Mouse (Mus musculus) midbrain, embryonic 15.5 days (tissue): ENCODE measurements at regions not wholly inside any gene's neighbourhood (a gene's known extent, or its start where the extent isn't known, plus 50 kb on each side); places are given as distances from the start of the nearest gene placed in this dataset.

Experiments
- ATAC-seq: fragments of 200-750 bp; cut with Nextera tagmentation; replicated peaks from 2 replicates; pipeline ENCODE4 v1.8.0; 2017; ENCODE audit warnings: moderate TSS enrichment
- H3K27ac ChIP-seq: fragments of 300-500 bp; sonication (generic); 2 replicates; pipeline ENCODE4 v1.5.1; 2015; ENCODE audit warnings: mild to moderate bottlenecking, inconsistent platforms
- H3K27me3 ChIP-seq: fragments of 300-500 bp; sonication (generic); replicated peaks from 2 replicates; pipeline ENCODE4 v1.6.1; 2015; ENCODE audit warnings: inconsistent platforms
- H3K36me3 ChIP-seq: fragments of 300-500 bp; sonication (generic); replicated peaks from 2 replicates; pipeline ENCODE4 v1.6.1; 2015; ENCODE audit warnings: inconsistent platforms
- H3K4me1 ChIP-seq: fragments of 300-500 bp; sonication (generic); 2 replicates; pipeline ENCODE4 v1.6.1; 2015; ENCODE audit warnings: inconsistent platforms
- H3K4me2 ChIP-seq: fragments of 300-500 bp; sonication (generic); 2 replicates; pipeline ENCODE4 v1.6.1; 2015; ENCODE audit warnings: inconsistent platforms, mild to moderate bottlenecking, moderate library complexity
- H3K4me3 ChIP-seq: fragments of 300-500 bp; sonication (generic); 2 replicates; pipeline ENCODE4 v1.5.1; 2015; ENCODE audit warnings: mild to moderate bottlenecking, inconsistent platforms
- H3K9ac ChIP-seq: fragments of 300-500 bp; sonication (generic); 2 replicates; pipeline ENCODE4 v1.6.1; 2015; ENCODE audit warnings: mild to moderate bottlenecking, inconsistent platforms
- H3K9me3 ChIP-seq: fragments of 300-500 bp; sonication (generic); 2 replicates; pipeline ENCODE4 v1.6.1; 2016; ENCODE audit warnings: inconsistent platforms
- WGBS: fragments of 180-500 bp; shearing (Covaris S2); methylation state at CpG from one replicate; pipeline ENCODE4 v1.1.7; 2015; ENCODE audit warnings: mixed read lengths; 5-methylcytosine and 5-hydroxymethylcytosine counted together

GRCm38 (mm10) chr9:76734387-76734786, 167.5 kb upstream of the Fam83b start:
- no peak for ATAC-seq
- no peaks in the 10 kb centered on the region for H3K9me3 ChIP-seq
- no peak overlapping the region for H3K27ac ChIP-seq
- no peak overlapping the region for H3K9ac ChIP-seq
- no peaks in the 10 kb centered on the region for H3K4me1 ChIP-seq
- no peak overlapping the region for H3K4me3 ChIP-seq
- H3K27me3 ChIP-seq: no peaks in the 10 kb centered on the region
- H3K4me2 ChIP-seq: no peak overlapping the region
- no peaks in the 10 kb centered on the region for H3K36me3 ChIP-seq
- 57% methylated on average over 1 of the region's 1 CpGs for WGBS

GRCm38 (mm10) chr9:76733812-76734211, 166.9 kb upstream of the Fam83b start:
- H3K4me3 ChIP-seq: no peak overlapping the region
- H3K4me1 ChIP-seq: no peaks in the 10 kb centered on the region
- H3K9me3 ChIP-seq: no peaks in the 10 kb centered on the region
- H3K27ac ChIP-seq: no peak overlapping the region
- no peak overlapping the region for H3K9ac ChIP-seq
- no peak for ATAC-seq
- H3K4me2 ChIP-seq: no peak overlapping the region
- no peaks in the 10 kb centered on the region for H3K27me3 ChIP-seq
- H3K36me3 ChIP-seq: no peaks in the 10 kb centered on the region

- no peak overlapping the region for H3K4me3 ChIP-seq
- H3K36me3 ChIP-seq: no peaks in the 10 kb centered on the region
- H3K4me2 ChIP-seq: no peak overlapping the region
- H3K9me3 ChIP-seq: no peaks in the 10 kb centered on the region
- H3K27me3 ChIP-seq: no peaks in the 10 kb centered on the region
- H3K27ac ChIP-seq: no peak overlapping the region
- H3K9ac ChIP-seq: no peak overlapping the region
- 77% methylated on average over 3 of the region's 3 CpGs for WGBS
- H3K4me1 ChIP-seq: no peaks in the 10 kb centered on the region
- ATAC-seq: no peak
Observed at GRCm38 (mm10) chr9:76722881-76723280, 156.0 kb upstream of the Fam83b start.

GRCm38 (mm10) chr9:76715852-76716251, 148.9 kb upstream of the Fam83b start:
- H3K4me2 ChIP-seq: no peak overlapping the region
- H3K9me3 ChIP-seq: no peaks in the 10 kb centered on the region
- no peaks in the 10 kb centered on the region for H3K36me3 ChIP-seq
- H3K9ac ChIP-seq: no peak overlapping the region
- H3K4me1 ChIP-seq: no peaks in the 10 kb centered on the region
- H3K27me3 ChIP-seq: no peaks in the 10 kb centered on the region
- no peak for ATAC-seq
- H3K4me3 ChIP-seq: no peak overlapping the region
- H3K27ac ChIP-seq: no peak overlapping the region
- WGBS: 65% methylated on average over 1 of the region's 1 CpGs

GRCm38 (mm10) chr9:76706451-76706850, 139.5 kb upstream of the Fam83b start:
- Histone ChIP-seq H3K9me3 (no peaks in the 10 kb centered on the region), H3K36me3 (no peaks in the 10 kb centered on the region)
- 62% methylated on average over 1 of the region's 1 CpGs for WGBS

GRCm38 (mm10) chr9:76705786-76706185, 138.9 kb upstream of the Fam83b start:
- Histone ChIP-seq H3K27ac (no peak overlapping the region), H3K4me1 (no peaks in the 10 kb centered on the region), H3K4me3 (no peak overlapping the region), H3K4me2 (no peak overlapping the region), H3K9ac (no peak overlapping the region), H3K27me3 (no peaks in the 10 kb centered on the region), H3K9me3 (no peaks in the 10 kb centered on the region), H3K36me3 (no peaks in the 10 kb centered on the region)
- no peak for ATAC-seq
- WGBS: 79% methylated on average over 5 of the region's 5 CpGs

More at GRCm38 (mm10) chr9:76706451-76706850, 139.5 kb upstream of the Fam83b start:
- Histone ChIP-seq H3K9ac (no peak overlapping the region), H3K27me3 (no peaks in the 10 kb centered on the region), H3K4me3 (no peak overlapping the region), H3K27ac (no peak overlapping the region), H3K4me1 (no peaks in the 10 kb centered on the region), H3K4me2 (no peak overlapping the region)
- ATAC-seq: no peak

GRCm38 (mm10) chr9:76695547-76695946, 128.6 kb upstream of the Fam83b start:
- ATAC-seq: no peak
- H3K27ac ChIP-seq: no peak overlapping the region
- no peaks in the 10 kb centered on the region for H3K36me3 ChIP-seq
- H3K4me2 ChIP-seq: no peak overlapping the region
- H3K9ac ChIP-seq: no peak overlapping the region
- H3K27me3 ChIP-seq: no peaks in the 10 kb centered on the region
- WGBS: 70% methylated on average over 4 of the region's 4 CpGs
- no peaks in the 10 kb centered on the region for H3K9me3 ChIP-seq
- no peaks in the 10 kb centered on the region for H3K4me1 ChIP-seq
- H3K4me3 ChIP-seq: no peak overlapping the region

GRCm38 (mm10) chr9:76692976-76693375, 126.1 kb upstream of the Fam83b start:
- no peak for ATAC-seq
- Histone ChIP-seq H3K9me3 (no peaks in the 10 kb centered on the region), H3K9ac (no peak overlapping the region), H3K27ac (no peak overlapping the region), H3K4me2 (no peak overlapping the region), H3K27me3 (no peaks in the 10 kb centered on the region), H3K4me3 (no peak overlapping the region), H3K4me1 (no peaks in the 10 kb centered on the region), H3K36me3 (no peaks in the 10 kb centered on the region)
- 80% methylated on average over 4 of the region's 4 CpGs for WGBS

- Histone ChIP-seq H3K27ac (no peak overlapping the region), H3K9ac (no peak overlapping the region), H3K4me3 (no peak overlapping the region), H3K9me3 (no peaks in the 10 kb centered on the region), H3K4me2 (no peak overlapping the region), H3K4me1 (no peaks in the 10 kb centered on the region), H3K27me3 (no peaks in the 10 kb centered on the region), H3K36me3 (no peaks in the 10 kb centered on the region)
- WGBS: 27% methylated on average over 3 of the region's 3 CpGs
- ATAC-seq: peak; percentile 86
Observed at GRCm38 (mm10) chr9:76660848-76661247, 93.9 kb upstream of the Fam83b start.

GRCm38 (mm10) chr9:76659798-76660197, 92.9 kb upstream of the Fam83b start:
- Histone ChIP-seq H3K9me3 (no peaks in the 10 kb centered on the region), H3K27ac (no peak overlapping the region), H3K27me3 (no peaks in the 10 kb centered on the region), H3K4me1 (no peaks in the 10 kb centered on the region), H3K4me3 (no peak overlapping the region), H3K36me3 (no peaks in the 10 kb centered on the region), H3K9ac (no peak overlapping the region), H3K4me2 (no peak overlapping the region)
- WGBS: 43% methylated on average over 3 of the region's 3 CpGs
- ATAC-seq: no peak

- no peak overlapping the region for H3K9ac ChIP-seq
- no peak for ATAC-seq
- H3K9me3 ChIP-seq: no peaks in the 10 kb centered on the region
- WGBS: 85% methylated on average over 2 of the region's 2 CpGs
- H3K36me3 ChIP-seq: no peaks in the 10 kb centered on the region
- H3K4me1 ChIP-seq: no peaks in the 10 kb centered on the region
- H3K4me2 ChIP-seq: no peak overlapping the region
- no peaks in the 10 kb centered on the region for H3K27me3 ChIP-seq
- H3K27ac ChIP-seq: no peak overlapping the region
- H3K4me3 ChIP-seq: no peak overlapping the region
Observed at GRCm38 (mm10) chr9:76653311-76653710, 86.4 kb upstream of the Fam83b start.

- Histone ChIP-seq H3K27me3 (no peaks in the 10 kb centered on the region), H3K9ac (no peak overlapping the region), H3K4me1 (no peaks in the 10 kb centered on the region), H3K4me2 (no peak overlapping the region), H3K36me3 (no peaks in the 10 kb centered on the region), H3K27ac (no peak overlapping the region), H3K4me3 (no peak overlapping the region), H3K9me3 (no peaks in the 10 kb centered on the region)
- WGBS: 85% methylated on average over 1 of the region's 1 CpGs
- no peak for ATAC-seq
Observed at GRCm38 (mm10) chr9:76649484-76649883, 82.6 kb upstream of the Fam83b start.

- no peak for ATAC-seq
- Histone ChIP-seq H3K27ac (no peak overlapping the region), H3K9ac (no peak overlapping the region), H3K36me3 (no peaks in the 10 kb centered on the region), H3K4me1 (no peaks in the 10 kb centered on the region), H3K4me2 (no peak overlapping the region), H3K4me3 (no peak overlapping the region), H3K9me3 (no peaks in the 10 kb centered on the region), H3K27me3 (no peaks in the 10 kb centered on the region)
Observed at GRCm38 (mm10) chr9:76646383-76646782, 79.5 kb upstream of the Fam83b start.
